Mouse (Mus musculus) G1E (cell line): ENCODE results near the gene Gstm2. TPM values are rescaled to one million over a fixed set of nuclear protein-coding genes. Genes with fewer than 3 reads are reported as not detected.

Source experiments
- ATAC-seq: 2 replicates; pipeline ENCODE4 v1.8.0; 2016; ENCODE audit warnings: mild to moderate bottlenecking; ENCODE audit not compliant: insufficient number of reproducible peaks, poor library complexity, low FRiP score, severe bottlenecking; ENCODE audit errors: extremely low read depth
- DNase-seq: peaks from one replicate; pipeline ENCODE4 v3.0.0; 2012; ENCODE audit warnings: low spot score
- H3K27me3 ChIP-seq: 2 replicates; pipeline ENCODE4 v1.6.1; 2012; ENCODE audit warnings: mild to moderate bottlenecking, low read length, inconsistent platforms; ENCODE audit not compliant: insufficient read depth
- H3K36me3 ChIP-seq: replicated peaks from 2 replicates; pipeline ENCODE3; 2012; ENCODE audit warnings: mild to moderate bottlenecking, inconsistent platforms
- H3K4me1 ChIP-seq: 2 replicates; pipeline ENCODE4 v1.6.1; 2012; ENCODE audit warnings: low read depth, low read length, inconsistent platforms, mixed read lengths; ENCODE audit not compliant: insufficient read depth
- H3K4me3 ChIP-seq: 2 replicates; pipeline ENCODE4 v1.5.1; 2012; ENCODE audit warnings: low read depth, mild to moderate bottlenecking, inconsistent platforms, low read length, moderate library complexity, mixed read lengths
- H3K9me3 ChIP-seq: replicated peaks from 2 replicates; pipeline ENCODE4 v1.6.1; 2012; ENCODE audit warnings: inconsistent platforms
- CTCF ChIP-seq: IDR thresholded peaks from 2 replicates; pipeline ENCODE4 v1.5.1; 2012; ENCODE audit warnings: low read depth, low read length, inconsistent platforms, mixed read lengths
- GATA1 ChIP-seq: IDR thresholded peaks from 2 replicates; pipeline ENCODE4 v1.6.1; 2012; ENCODE audit warnings: borderline replicate concordance, low read length, inconsistent platforms, mixed read lengths
- GATA2 ChIP-seq: IDR thresholded peaks from 2 replicates; pipeline ENCODE4 v1.6.1; 2012; ENCODE audit warnings: low read depth, low read length, inconsistent platforms, borderline replicate concordance
- POLR2AphosphoS5 ChIP-seq: IDR thresholded peaks from 2 replicates; pipeline ENCODE4 v1.6.1; 2012; ENCODE audit warnings: low read depth, low read length, inconsistent platforms; ENCODE audit not compliant: insufficient replicate concordance
- TAL1 ChIP-seq: conservative IDR thresholded peaks from 2 replicates; pipeline ENCODE4 v1.6.1; 2012; ENCODE audit warnings: low read depth, low read length, inconsistent platforms, mixed read lengths
- polyA plus RNA-seq: library from polyadenylated mRNA; stranded (reverse); fragments of >175 nt; gene quantifications from 2 replicates; pipeline ENCODE4 v1.2.3, GENCODE M21; 2012
- total RNA-seq, 2 experiments: library from RNA; stranded (forward) in 1 of 2; stranded (reverse) in 1 of 2; fragments of 200-1000 nt in 1 of 2; fragments of >200 nt in 1 of 2; fragmentation: Nextera tagmentation in 1 of 2; gene quantifications; 2 replicates each; pipeline ENCODE4 v1.2.3; 2014 to 2017

The Gstm2 gene
- total and polyA plus RNA-seq, 3 experiments = not detected

DNA sequence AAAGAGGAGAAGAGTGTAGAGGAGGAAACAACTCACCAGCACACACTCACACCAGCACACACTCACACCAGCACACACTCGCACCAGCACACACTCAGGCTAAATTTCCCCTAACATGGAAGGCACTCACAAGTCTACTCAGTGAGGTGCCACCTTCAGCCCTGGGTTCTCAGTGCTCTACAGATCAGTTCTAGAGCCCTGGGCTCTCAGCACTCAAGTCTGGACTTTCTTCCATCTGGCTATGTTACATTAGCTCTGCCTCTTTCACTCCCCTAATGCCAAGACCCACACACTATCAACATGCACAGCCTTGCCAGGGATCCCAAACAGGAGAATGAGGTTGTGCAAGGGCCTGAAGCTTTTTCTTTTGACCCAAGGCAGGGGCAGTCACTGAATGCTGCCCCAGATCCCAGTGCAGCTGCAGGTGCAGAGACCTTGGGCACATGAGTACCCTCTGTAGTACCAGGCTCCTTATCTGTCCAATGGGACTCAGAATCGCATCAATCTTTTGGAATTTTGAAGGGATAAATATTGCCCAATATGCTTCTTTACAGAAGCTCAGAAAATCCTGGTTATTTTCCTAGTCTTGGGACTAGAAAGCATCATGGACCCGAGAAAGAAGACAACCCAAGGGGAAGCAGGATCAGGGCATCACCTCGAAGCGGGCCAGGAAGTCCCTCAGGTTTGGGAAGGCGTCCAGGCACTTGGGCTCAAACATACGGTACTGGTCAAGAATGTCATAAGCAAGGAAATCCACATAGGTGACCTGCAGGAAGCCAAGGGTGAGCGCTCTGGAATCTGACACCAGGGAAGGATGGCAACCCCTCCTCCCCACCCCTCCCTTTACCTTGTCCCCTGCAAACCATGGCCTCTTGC is 28.1 kb upstream of the Gstm2 start:
- ATAC-seq (no peak), DNase-seq (no peak)
- Histone ChIP-seq H3K9me3 (no peaks in the 10 kb centered on the region), H3K27me3 (peaks cover 43% of the 10 kb centered on the region), H3K4me3 (no peak overlapping the region), H3K4me1 (peaks cover 11% of the 10 kb centered on the region), H3K36me3 (no peaks in the 10 kb centered on the region)
- TF ChIP-seq POLR2AphosphoS5 (no peak), CTCF (no peak), GATA2 (no peak), TAL1 (no peak), GATA1 (no peak)

DNA sequence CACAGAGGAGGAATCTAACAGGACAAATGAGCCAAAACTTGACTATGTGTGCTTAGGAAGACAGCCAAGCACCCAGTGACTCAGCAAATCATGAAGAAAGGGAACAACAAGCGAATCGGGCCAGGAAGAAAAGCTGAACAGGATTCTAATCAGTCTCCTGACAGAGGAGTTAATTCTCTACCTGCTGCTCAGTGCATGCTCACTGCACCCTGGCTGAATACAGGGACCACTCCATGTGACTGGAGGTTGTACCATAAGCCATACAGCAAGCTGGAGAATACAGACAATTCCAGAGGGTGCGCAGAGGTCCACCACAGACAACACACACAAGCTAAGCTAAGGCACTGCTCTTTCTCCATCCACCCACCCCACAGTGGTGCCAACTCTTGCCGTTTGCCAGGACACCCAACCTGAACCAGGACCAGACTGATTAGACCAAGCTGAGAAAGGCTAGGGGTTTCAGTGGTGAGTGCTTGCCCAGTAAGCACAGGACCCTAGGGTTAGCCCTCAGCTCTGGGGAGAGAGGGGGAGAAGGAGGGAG is 27.1 kb upstream of the Gstm2 start:
- TF ChIP-seq GATA2 = no peak
- TF ChIP-seq POLR2AphosphoS5 = no peak
- no peak for TF ChIP-seq CTCF
- TF ChIP-seq GATA1 = no peak
- TF ChIP-seq TAL1 = no peak
- Histone ChIP-seq H3K4me3 (no peak overlapping the region), H3K9me3 (no peaks in the 10 kb centered on the region), H3K4me1 (peaks cover 11% of the 10 kb centered on the region), H3K27me3 (peaks cover 36% of the 10 kb centered on the region), H3K36me3 (no peaks in the 10 kb centered on the region)
- no peak for DNase-seq
- no peak for ATAC-seq

DNA sequence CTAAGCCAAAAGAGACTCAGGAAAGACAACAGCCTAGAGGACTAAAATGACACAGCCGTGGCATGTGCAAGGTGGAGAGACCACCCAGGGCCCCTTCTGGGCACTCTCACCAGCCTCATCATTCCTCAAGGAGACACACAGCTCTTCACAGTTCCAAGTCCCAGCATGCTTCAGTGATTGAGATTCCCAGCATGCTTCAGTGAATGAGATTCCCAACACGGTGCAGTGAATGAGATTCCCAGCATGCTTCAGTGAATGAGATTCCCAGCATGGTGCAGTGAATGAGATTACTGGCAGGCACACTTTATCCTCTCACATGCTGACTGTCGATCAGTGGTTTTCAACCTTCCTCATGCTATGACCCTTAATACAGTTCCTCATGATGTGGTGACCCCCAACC is 25.3 kb upstream of the Gstm2 start:
- DNase-seq (no peak), ATAC-seq (no peak)
- Histone ChIP-seq H3K4me3 (no peak overlapping the region), H3K4me1 (peaks cover 8% of the 10 kb centered on the region), H3K36me3 (no peaks in the 10 kb centered on the region), H3K27me3 (peaks cover 23% of the 10 kb centered on the region), H3K9me3 (no peaks in the 10 kb centered on the region)
- TF ChIP-seq CTCF (no peak), GATA2 (no peak), GATA1 (no peak), POLR2AphosphoS5 (no peak), TAL1 (no peak)

DNA sequence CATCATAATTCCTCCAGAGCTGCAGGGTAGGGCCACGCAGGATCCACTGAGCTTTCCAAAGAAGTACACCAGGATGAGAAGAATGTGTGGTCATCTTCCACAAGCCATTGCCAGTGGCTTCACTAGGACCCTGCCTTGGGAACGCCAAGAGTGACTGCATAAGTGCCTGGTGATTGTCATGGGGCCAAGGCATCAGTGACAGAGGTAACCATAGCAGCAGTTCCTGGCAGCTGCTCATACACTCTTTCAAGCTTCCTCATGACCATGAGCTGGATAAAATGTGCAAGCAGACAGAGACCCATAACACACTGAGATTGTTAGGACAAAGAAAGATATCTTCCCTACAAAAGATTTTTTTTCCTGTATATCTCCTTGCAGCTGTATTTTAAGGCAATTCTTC is 24.0 kb upstream of the Gstm2 start:
- H3K4me3 ChIP-seq = no peak overlapping the region
- H3K27me3 ChIP-seq = peaks cover 18% of the 10 kb centered on the region
- TF ChIP-seq TAL1 (no peak), CTCF (no peak)
- no peaks in the 10 kb centered on the region for H3K36me3 ChIP-seq
- DNase-seq (no peak), ATAC-seq (no peak)
- H3K9me3 ChIP-seq = no peaks in the 10 kb centered on the region
- peaks cover 8% of the 10 kb centered on the region for H3K4me1 ChIP-seq

DNA sequence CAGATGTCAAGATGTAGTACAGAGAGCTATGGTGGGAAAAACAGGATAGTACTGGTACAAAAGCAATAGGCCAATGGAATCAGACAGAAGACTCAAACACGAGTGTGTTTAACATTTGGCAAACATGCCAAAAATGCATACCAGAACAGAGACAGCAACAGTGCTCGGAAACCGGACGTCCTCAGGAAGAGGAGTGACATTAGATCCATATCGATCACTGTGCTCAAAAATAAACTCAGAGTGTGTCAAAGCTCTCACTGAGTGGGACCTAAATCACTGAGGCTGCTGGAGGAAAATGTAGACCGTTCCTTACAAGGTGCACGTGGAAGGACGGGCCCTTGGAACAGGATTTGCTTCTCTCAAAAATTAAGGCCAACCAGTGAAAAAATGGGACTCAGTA is 15.8 kb upstream of the Gstm2 start:
- no peak for DNase-seq
- Histone ChIP-seq H3K4me3 (no peak overlapping the region), H3K9me3 (no peaks in the 10 kb centered on the region), H3K36me3 (no peaks in the 10 kb centered on the region), H3K27me3 (peaks cover 12% of the 10 kb centered on the region), H3K4me1 (no peaks in the 10 kb centered on the region)
- TF ChIP-seq POLR2AphosphoS5 = no peak
- TF ChIP-seq TAL1 = no peak
- TF ChIP-seq GATA1 = no peak
- TF ChIP-seq GATA2 = no peak
- no peak for TF ChIP-seq CTCF
- ATAC-seq = no peak

DNA sequence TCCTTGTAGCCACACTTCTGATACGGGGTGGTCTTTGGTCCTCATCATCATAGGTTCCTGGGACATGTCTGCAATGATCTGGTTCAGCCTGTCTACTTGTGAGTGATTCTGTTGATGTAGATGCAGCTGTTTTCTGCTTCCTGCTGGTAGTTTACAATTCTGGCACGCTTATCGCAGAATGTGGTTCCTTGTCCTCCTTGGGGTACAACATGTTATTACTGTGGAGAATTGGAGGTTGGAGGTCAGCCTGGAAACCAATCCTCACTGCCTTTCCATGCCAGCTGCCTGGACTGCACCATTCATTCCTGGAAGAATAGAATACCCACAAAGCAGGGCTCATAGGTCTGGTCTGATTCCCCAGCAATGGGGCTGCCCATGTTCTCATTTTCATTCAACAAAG is 13.2 kb upstream of the Gstm2 start:
- Histone ChIP-seq H3K4me3 (no peak overlapping the region), H3K4me1 (no peaks in the 10 kb centered on the region), H3K27me3 (peaks cover 9% of the 10 kb centered on the region; the same call in 1 of the 2 replicates), H3K9me3 (peaks cover 4% of the 10 kb centered on the region), H3K36me3 (no peaks in the 10 kb centered on the region)
- TF ChIP-seq GATA2 (no peak), GATA1 (no peak), CTCF (no peak), POLR2AphosphoS5 (no peak)
- DNase-seq (no peak), ATAC-seq (no peak)
